Mouse (Mus musculus) heart, postnatal 25 days (tissue): Measurements from ENCODE around the gene Polr2h. TPM values are rescaled to one million over a fixed set of nuclear protein-coding genes. Genes with fewer than 3 reads are reported as not detected.

Source experiments
- DNase-seq: peaks from one replicate; pipeline ENCODE4 v3.0.0; 2022; ENCODE audit warnings: low spot score
- intact Hi-C: fragments of 180-260 bp; cut with DNase I; formaldehyde crosslinking; loops from one replicate; pipeline ENCODE4 v1.15.1; 2025
- total RNA-seq, 2 experiments: library from RNA; stranded (reverse); gene quantifications; 2 replicates each; pipeline ENCODE4 v1.2.3; 2021

Gene Polr2h
- total RNA-seq, 2 experiments from 2014 or later, result 9.0 to 10.5 TPM

DNA sequence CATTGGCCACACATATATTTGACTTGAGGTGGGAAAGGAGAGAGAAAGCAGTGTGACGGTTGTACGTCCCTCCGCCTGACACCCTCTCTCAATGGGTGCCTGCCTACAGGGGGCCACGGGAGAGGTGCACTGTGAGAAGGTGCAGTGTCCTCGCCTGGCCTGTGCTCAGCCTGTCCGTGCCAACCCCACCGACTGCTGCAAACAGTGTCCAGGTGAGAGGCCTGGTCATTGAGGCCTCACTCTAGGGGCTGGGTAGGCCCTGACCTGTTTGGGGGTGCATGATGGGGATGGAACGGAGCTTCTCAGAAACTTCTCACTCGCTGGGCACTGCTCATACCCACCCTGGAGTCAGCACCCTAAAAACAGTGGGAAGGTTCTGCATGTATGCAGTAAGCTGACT lies 22.4 kb downstream of the Polr2h start:
- DNase-seq, result no peak
- intact Hi-C loops, result no loop called here

DNA sequence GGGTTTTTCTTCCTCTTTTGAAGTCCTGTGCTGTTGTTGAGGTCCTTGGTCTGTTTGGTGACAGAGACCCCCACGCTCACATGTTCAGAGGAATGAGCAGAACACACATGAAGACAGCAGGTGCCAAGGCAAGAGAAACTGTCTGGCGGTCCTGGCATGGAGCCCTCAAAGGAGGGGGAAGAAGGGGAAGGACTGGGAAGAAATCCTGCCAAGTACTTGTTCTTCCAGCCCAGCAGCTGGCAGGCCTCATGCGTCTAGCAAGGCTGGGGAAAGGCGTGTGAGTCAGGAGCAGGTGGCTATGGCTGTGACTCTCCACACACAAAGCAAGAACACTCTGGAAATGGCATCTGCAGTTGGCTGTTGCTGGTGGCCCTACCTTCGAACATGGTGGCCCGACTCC lies 29.2 kb downstream of the Polr2h start:
- intact Hi-C loops, result no loop called here
- DNase-seq, result peak; percentile 67

DNA sequence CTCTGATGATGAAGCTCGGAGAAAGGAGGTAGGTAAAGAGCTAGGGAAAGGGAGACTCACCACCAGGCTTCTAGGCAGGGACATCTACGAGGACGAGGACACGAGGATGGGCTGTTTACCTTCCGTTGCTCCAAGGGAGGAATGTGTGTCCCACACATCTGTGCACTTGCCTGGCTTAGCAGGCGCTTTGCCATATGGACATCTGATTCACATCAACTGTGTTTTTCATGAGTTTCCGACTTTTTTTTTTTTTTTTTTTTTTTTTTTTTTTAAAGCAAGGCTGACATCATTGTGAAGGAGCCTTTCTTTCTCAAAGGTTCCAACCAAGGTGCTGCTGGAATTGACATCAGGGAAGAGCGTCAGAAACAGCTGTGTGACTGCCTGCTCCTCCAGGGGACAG lies 33.1 kb downstream of the Polr2h start:
- no peak for DNase-seq
- intact Hi-C loops, result no loop called here

DNA sequence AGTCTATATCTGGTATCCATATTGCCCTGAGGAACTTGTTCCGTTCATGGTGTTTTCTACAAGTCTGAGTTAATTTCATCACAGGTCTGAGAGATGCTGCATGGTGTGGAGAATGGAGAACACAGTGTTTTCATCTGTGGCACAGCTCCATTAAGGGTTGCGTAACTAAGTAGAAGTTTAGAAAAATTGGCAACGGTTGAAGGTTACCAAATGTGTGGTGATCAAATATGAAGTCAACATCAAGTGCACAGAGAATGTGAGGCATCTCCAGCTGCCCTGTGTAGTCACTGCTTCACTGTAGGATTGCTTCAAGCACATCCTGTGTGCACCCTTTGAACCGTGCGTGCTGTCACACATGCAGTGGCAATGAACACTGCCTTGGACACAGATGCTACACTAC lies 38.6 kb downstream of the Polr2h start:
- DNase-seq, result peak; percentile 14

DNA sequence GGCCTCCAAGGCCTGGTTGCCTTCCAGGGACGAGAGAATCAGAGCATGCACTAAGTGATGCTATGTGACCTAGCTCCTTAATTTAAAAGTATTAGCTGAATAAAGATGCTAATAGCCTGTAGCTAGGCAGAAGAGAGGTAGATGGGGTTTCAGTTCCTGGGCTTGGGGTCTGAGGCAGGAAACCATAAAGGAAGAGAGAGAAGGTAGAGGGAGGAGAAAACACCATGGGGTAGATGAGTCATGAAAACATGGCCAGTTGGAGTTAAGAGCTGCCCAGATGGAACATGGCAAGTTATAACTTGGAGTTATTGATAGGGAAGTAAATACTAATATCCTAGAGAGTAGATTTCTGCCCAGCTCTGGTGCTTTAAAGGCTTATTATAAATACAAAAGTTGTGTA lies 39.9 kb downstream of the Polr2h start:
- intact Hi-C loops, result no loop called here
- no peak for DNase-seq

More for the DNA sequence above, 38.6 kb downstream of the Polr2h start:
- intact Hi-C loops, result no loop called here

DNA sequence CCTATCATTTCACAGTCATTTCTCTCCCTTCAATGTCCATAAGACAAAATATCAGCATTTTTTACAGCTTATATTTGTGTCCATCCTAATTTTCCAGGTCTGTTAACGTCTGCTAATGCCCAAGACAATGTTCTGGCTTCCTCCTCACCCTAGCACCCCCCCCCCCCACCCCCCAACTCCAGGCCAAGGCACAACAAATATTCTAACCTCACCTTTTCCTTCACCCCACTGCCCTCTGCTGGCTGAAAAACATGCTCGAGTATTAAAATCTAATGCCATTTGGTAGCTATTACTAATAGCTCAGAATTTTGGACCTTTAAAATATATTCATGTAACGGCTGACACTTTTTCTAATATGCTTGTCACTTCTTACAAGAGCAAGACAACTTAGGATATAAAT lies 44.2 kb downstream of the Polr2h start:
- intact Hi-C loops, result loop anchor here (2.0 to 10.0 kb wide), 2 partner anchors 37 to 107 kb away; partner anchors contain the start of gene Psmd2
- no peak for DNase-seq

DNA sequence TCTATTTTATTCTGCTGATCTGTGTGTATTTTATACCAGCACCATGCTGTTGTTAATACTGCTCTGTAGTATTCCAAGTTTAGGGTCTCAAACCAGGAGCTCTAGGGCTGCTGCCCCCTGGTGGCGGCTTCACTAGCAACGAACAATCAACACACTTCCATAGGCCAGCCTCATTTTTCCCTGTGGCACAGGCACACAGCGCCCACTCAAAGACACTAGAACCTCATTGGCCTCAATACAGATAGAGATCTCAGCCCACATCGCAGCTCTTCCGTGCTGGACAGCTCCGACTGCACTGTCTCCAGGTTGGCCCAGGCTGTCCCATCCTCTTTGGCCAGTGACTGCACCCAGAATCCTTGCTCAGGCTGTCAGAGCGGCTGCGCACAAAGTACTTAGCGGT lies 47.8 kb downstream of the Polr2h start:
- DNase-seq, result no peak
- intact Hi-C loops, result loop anchor here (1.0 to 10.0 kb wide), 3 partner anchors 56 to 268 kb away; partner anchors contain the start of gene Psmd2

Other genes starting within 250 kb of the Polr2h start
- gene Eif2b5, start 218.8 kb upstream of the Polr2h start, total RNA-seq, result 10 to 100 TPM; 52.4 to 59.1 TPM
- gene Dvl3, start 200.7 kb upstream of the Polr2h start, total RNA-seq, result 10 to 100 TPM; 44.9 to 46.8 TPM
- 100 to 1,000 TPM; 201 to 215 TPM for gene Ap2m1, start 182.2 kb upstream of the Polr2h start, total RNA-seq
- 10 to 100 TPM; 64.9 to 69.4 TPM for gene Abcf3, start 169.1 kb upstream of the Polr2h start, total RNA-seq
- gene Vwa5b2, start 128.2 kb upstream of the Polr2h start, total RNA-seq, result under 1 TPM; 0.20 to 0.23 TPM
- gene Eef1akmt4, start 106.1 kb upstream of the Polr2h start, total RNA-seq, result 1 to 10 TPM; 5.6 to 6.4 TPM
- gene Gm49333, start 106.1 kb upstream of the Polr2h start, total RNA-seq, result under 1 TPM in 1 of 2 experiments, not detected in 1; 0.16 TPM
- 10 to 100 TPM; 11.5 to 12.1 TPM for gene Alg3, start 105.9 kb upstream of the Polr2h start, total RNA-seq
- gene Camk2n2, start 96.4 kb upstream of the Polr2h start, total RNA-seq, result under 1 TPM; 0.65 to 0.73 TPM
- gene Ece2, start 87.8 kb upstream of the Polr2h start, total RNA-seq, result under 1 TPM; 0.56 to 0.57 TPM
- gene Psmd2, start 66.0 kb upstream of the Polr2h start, total RNA-seq, result 100 to 1,000 TPM; 190 to 201 TPM
- gene Eif4g1, start 49.4 kb upstream of the Polr2h start, total RNA-seq, result 100 to 1,000 TPM; 388 to 397 TPM
- gene Fam131a, start 24.4 kb upstream of the Polr2h start, total RNA-seq, result 10 to 100 TPM; 28.3 to 31.4 TPM
- gene Clcn2, start 81 bp downstream of the Polr2h start, total RNA-seq, result 1 to 10 TPM; 1.5 to 2.1 TPM
- 1 to 10 TPM; 2.0 to 2.7 TPM for gene Chrd, start 15.5 kb downstream of the Polr2h start, total RNA-seq
- under 1 TPM in 1 of 2 experiments, not detected in 1; 0.50 TPM for gene Thpo, start 16.8 kb downstream of the Polr2h start, total RNA-seq